Mouse (Mus musculus) kidney, embryonic 15.5 days (tissue): Measurements from ENCODE around the gene Plcl1. TPM values are rescaled to one million over a fixed set of nuclear protein-coding genes. Genes with fewer than 3 reads are reported as not detected.
A peak's percentile ranks its signal among the peaks of the same experiment; 100 is the strongest.

ENCODE experiments used
- ATAC-seq: fragments of 200-750 bp; cut with Nextera tagmentation; replicated peaks from 2 replicates; pipeline ENCODE4 v1.8.0; 2017; ENCODE audit warnings: moderate TSS enrichment; ENCODE audit not compliant: low FRiP score
- H3K27ac ChIP-seq: fragments of 300-500 bp; sonication (generic); 2 replicates; pipeline ENCODE4 v1.5.1; 2015; ENCODE audit warnings: mild to moderate bottlenecking, inconsistent platforms
- H3K27me3 ChIP-seq: fragments of 300-500 bp; sonication (generic); 2 replicates; pipeline ENCODE4 v1.6.1; 2015; ENCODE audit warnings: inconsistent platforms
- H3K36me3 ChIP-seq: fragments of 300-500 bp; sonication (generic); 2 replicates; pipeline ENCODE4 v1.6.1; 2015; ENCODE audit warnings: inconsistent platforms
- H3K4me1 ChIP-seq: fragments of 300-500 bp; sonication (generic); 2 replicates; pipeline ENCODE4 v1.6.1; 2015; ENCODE audit warnings: inconsistent platforms
- H3K4me2 ChIP-seq: fragments of 300-500 bp; sonication (generic); 2 replicates; pipeline ENCODE4 v1.6.1; 2015; ENCODE audit warnings: moderate library complexity, mild to moderate bottlenecking, inconsistent platforms
- H3K4me3 ChIP-seq: fragments of 300-500 bp; sonication (generic); replicated peaks from 2 replicates; pipeline ENCODE4 v1.5.1; 2015; ENCODE audit warnings: mild to moderate bottlenecking, inconsistent platforms
- H3K9ac ChIP-seq: fragments of 300-500 bp; sonication (generic); 2 replicates; pipeline ENCODE4 v1.6.1; 2015; ENCODE audit warnings: mild to moderate bottlenecking, inconsistent platforms
- H3K9me3 ChIP-seq: fragments of 300-500 bp; sonication (generic); replicated peaks from 2 replicates; pipeline ENCODE4 v1.6.1; 2016; ENCODE audit warnings: inconsistent platforms
- WGBS: fragments of 180-500 bp; shearing (Covaris S2); methylation state at CpG from one replicate; pipeline ENCODE4 v1.1.7; 2015; ENCODE audit warnings: mixed read lengths; 5-methylcytosine and 5-hydroxymethylcytosine counted together
- polyA plus RNA-seq: library from polyadenylated mRNA; unstranded; fragments of >200 nt; fragmentation: Nextera tagmentation; extraction: Ambion mirVana; gene quantifications from 2 replicates; pipeline ENCODE4 v1.2.1, GENCODE M21; 2015

The Plcl1 gene
- polyA plus RNA-seq, 1 experiment from 2014 or later, result 4.8 TPM

- H3K36me3 ChIP-seq, result peaks cover 10% of the 10 kb centered on the region; the same call in 1 of the 2 replicates
- H3K9ac ChIP-seq, result no peak overlapping the region
- H3K27ac ChIP-seq, result no peak overlapping the region
- H3K4me1 ChIP-seq, result 0 out of 2 replicates have a peak, but pooled peaks cover 11% of the 10 kb centered on the region
- WGBS, result 82% methylated on average over 5 of the region's 5 CpGs
- no peak overlapping the region for H3K4me3 ChIP-seq
- no peak for ATAC-seq
- H3K9me3 ChIP-seq, result no peaks in the 10 kb centered on the region
- H3K4me2 ChIP-seq, result no peak overlapping the region
- no peaks in the 10 kb centered on the region for H3K27me3 ChIP-seq
These were observed 290.5 kb downstream of the Plcl1 start for GRCm38 (mm10) chr1:55696206-55696605.

GRCm38 (mm10) chr1:55699393-55699970, 293.8 kb downstream of the Plcl1 start:
- no peak for ATAC-seq
- WGBS, result 77% methylated on average over 3 of the region's 3 CpGs
- H3K27ac ChIP-seq, result peak overlapping the region; percentile 54; the same call in 1 of the 2 replicates

GRCm38 (mm10) chr1:55700016-55700415, 294.3 kb downstream of the Plcl1 start:
- Histone ChIP-seq H3K27me3 (no peaks in the 10 kb centered on the region), H3K4me2 (no peak overlapping the region), H3K27ac (peak overlapping the region; percentile 39), H3K36me3 (peaks cover 10% of the 10 kb centered on the region; the same call in 1 of the 2 replicates), H3K4me3 (no peak overlapping the region), H3K4me1 (peaks cover 7% of the 10 kb centered on the region; the same call in 1 of the 2 replicates), H3K9ac (no peak overlapping the region), H3K9me3 (no peaks in the 10 kb centered on the region)
- no peak for ATAC-seq
- WGBS, result 95% methylated on average over 1 of the region's 1 CpGs

More at GRCm38 (mm10) chr1:55699393-55699970, 293.8 kb downstream of the Plcl1 start:
- no peak overlapping the region for H3K9ac ChIP-seq
- no peak overlapping the region for H3K4me3 ChIP-seq
- no peaks in the 10 kb centered on the region for H3K9me3 ChIP-seq
- H3K36me3 ChIP-seq, result peaks cover 10% of the 10 kb centered on the region; the same call in 1 of the 2 replicates
- 0 out of 2 replicates have a peak, but pooled peaks cover 7% of the 10 kb centered on the region for H3K4me1 ChIP-seq
- no peak overlapping the region for H3K4me2 ChIP-seq
- H3K27me3 ChIP-seq, result no peaks in the 10 kb centered on the region

GRCm38 (mm10) chr1:55700726-55701125, 295.0 kb downstream of the Plcl1 start:
- ATAC-seq, result no peak
- Histone ChIP-seq H3K27ac (no peak overlapping the region), H3K9ac (no peak overlapping the region), H3K36me3 (peaks cover 10% of the 10 kb centered on the region; the same call in 1 of the 2 replicates), H3K4me2 (no peak overlapping the region), H3K4me1 (peaks cover 12% of the 10 kb centered on the region; the same call in 1 of the 2 replicates), H3K27me3 (no peaks in the 10 kb centered on the region), H3K4me3 (no peak overlapping the region), H3K9me3 (no peaks in the 10 kb centered on the region)
- WGBS, result 80% methylated on average over 6 of the region's 6 CpGs

- Histone ChIP-seq H3K9me3 (no peaks in the 10 kb centered on the region), H3K9ac (no peak overlapping the region), H3K27ac (no peak overlapping the region), H3K4me3 (no peak overlapping the region), H3K27me3 (no peaks in the 10 kb centered on the region), H3K4me2 (no peak overlapping the region), H3K4me1 (peaks cover 12% of the 10 kb centered on the region; the same call in 1 of the 2 replicates), H3K36me3 (peaks cover 10% of the 10 kb centered on the region; the same call in 1 of the 2 replicates)
- ATAC-seq, result no peak
- WGBS, result 90% methylated on average over 6 of the region's 6 CpGs
These were observed 295.9 kb downstream of the Plcl1 start for GRCm38 (mm10) chr1:55701601-55702000.

GRCm38 (mm10) chr1:55702106-55702505, 296.4 kb downstream of the Plcl1 start:
- Histone ChIP-seq H3K36me3 (peaks cover 8% of the 10 kb centered on the region; the same call in 1 of the 2 replicates), H3K9ac (no peak overlapping the region), H3K27me3 (no peaks in the 10 kb centered on the region), H3K4me3 (no peak overlapping the region), H3K9me3 (no peaks in the 10 kb centered on the region), H3K27ac (no peak overlapping the region), H3K4me1 (peaks cover 12% of the 10 kb centered on the region; the same call in 1 of the 2 replicates), H3K4me2 (no peak overlapping the region)
- 74% methylated on average over 3 of the region's 3 CpGs for WGBS
- no peak for ATAC-seq

- Histone ChIP-seq H3K4me3 (no peak overlapping the region), H3K27me3 (no peaks in the 10 kb centered on the region), H3K27ac (peak overlapping the region; percentile 86; the same call in 1 of the 2 replicates), H3K9me3 (no peaks in the 10 kb centered on the region), H3K36me3 (no peaks in the 10 kb centered on the region), H3K4me2 (no peak overlapping the region), H3K4me1 (peaks cover 12% of the 10 kb centered on the region; the same call in 1 of the 2 replicates), H3K9ac (no peak overlapping the region)
- 72% methylated on average over 2 of the region's 2 CpGs for WGBS
- ATAC-seq, result no peak
These were observed 299.0 kb downstream of the Plcl1 start for GRCm38 (mm10) chr1:55704707-55705106.

GRCm38 (mm10) chr1:55705173-55705572, 299.5 kb downstream of the Plcl1 start:
- no peaks in the 10 kb centered on the region for H3K36me3 ChIP-seq
- no peak for ATAC-seq
- WGBS, result 72% methylated on average over 6 of the region's 6 CpGs
- H3K9me3 ChIP-seq, result no peaks in the 10 kb centered on the region
- peak overlapping the region; percentile 86 for H3K27ac ChIP-seq
- no peak overlapping the region for H3K4me2 ChIP-seq
- H3K4me3 ChIP-seq, result no peak overlapping the region
- H3K27me3 ChIP-seq, result no peaks in the 10 kb centered on the region
- H3K9ac ChIP-seq, result no peak overlapping the region
- H3K4me1 ChIP-seq, result peaks cover 10% of the 10 kb centered on the region; the same call in 1 of the 2 replicates

- peak overlapping the region; percentile 86 for H3K27ac ChIP-seq
- H3K9ac ChIP-seq, result no peak overlapping the region
- no peaks in the 10 kb centered on the region for H3K9me3 ChIP-seq
- no peaks in the 10 kb centered on the region for H3K36me3 ChIP-seq
- no peaks in the 10 kb centered on the region for H3K27me3 ChIP-seq
- peaks cover 10% of the 10 kb centered on the region; the same call in 1 of the 2 replicates for H3K4me1 ChIP-seq
- H3K4me2 ChIP-seq, result no peak overlapping the region
- WGBS, result 70% methylated on average over 3 of the region's 3 CpGs
- no peak overlapping the region for H3K4me3 ChIP-seq
- ATAC-seq, result no peak
These were observed 300.0 kb downstream of the Plcl1 start for GRCm38 (mm10) chr1:55705756-55706155.

- peak; percentile 84 for ATAC-seq
- Histone ChIP-seq H3K36me3 (no peaks in the 10 kb centered on the region), H3K9me3 (no peaks in the 10 kb centered on the region), H3K27ac (peak overlapping the region; percentile 86), H3K4me1 (peaks cover 10% of the 10 kb centered on the region; the same call in 1 of the 2 replicates), H3K27me3 (no peaks in the 10 kb centered on the region), H3K4me2 (no peak overlapping the region), H3K4me3 (no peak overlapping the region), H3K9ac (no peak overlapping the region)
- 42% methylated on average over 1 of the region's 1 CpGs for WGBS
These were observed 301.2 kb downstream of the Plcl1 start for GRCm38 (mm10) chr1:55706933-55707332.

- H3K9ac ChIP-seq, result no peak overlapping the region
- WGBS, result 83% methylated on average over 4 of the region's 4 CpGs
- no peaks in the 10 kb centered on the region for H3K9me3 ChIP-seq
- no peaks in the 10 kb centered on the region for H3K27me3 ChIP-seq
- peaks cover 3% of the 10 kb centered on the region; the same call in 1 of the 2 replicates for H3K36me3 ChIP-seq
- H3K4me2 ChIP-seq, result no peak overlapping the region
- no peaks in the 10 kb centered on the region for H3K4me1 ChIP-seq
- no peak for ATAC-seq
- no peak overlapping the region for H3K27ac ChIP-seq
- H3K4me3 ChIP-seq, result no peak overlapping the region
These were observed 311.6 kb downstream of the Plcl1 start for GRCm38 (mm10) chr1:55717283-55717803.

GRCm38 (mm10) chr1:55725428-55725827, 319.7 kb downstream of the Plcl1 start:
- Histone ChIP-seq H3K4me3 (no peak overlapping the region), H3K4me1 (no peaks in the 10 kb centered on the region), H3K9me3 (no peaks in the 10 kb centered on the region), H3K4me2 (no peak overlapping the region), H3K27me3 (no peaks in the 10 kb centered on the region), H3K36me3 (no peaks in the 10 kb centered on the region), H3K9ac (no peak overlapping the region), H3K27ac (no peak overlapping the region)
- ATAC-seq, result no peak
- WGBS, result 57% methylated on average over 3 of the region's 3 CpGs
